Mouse (Mus musculus): ENCODE measurements around the gene Mapkap1.

Gene Mapkap1

GRCm38 (mm10) chr2:34532394-34532793 lies 125.8 kb downstream of the Mapkap1 start:
- no peak for DNase-seq (ENCODE audit: low spot score)

DNA sequence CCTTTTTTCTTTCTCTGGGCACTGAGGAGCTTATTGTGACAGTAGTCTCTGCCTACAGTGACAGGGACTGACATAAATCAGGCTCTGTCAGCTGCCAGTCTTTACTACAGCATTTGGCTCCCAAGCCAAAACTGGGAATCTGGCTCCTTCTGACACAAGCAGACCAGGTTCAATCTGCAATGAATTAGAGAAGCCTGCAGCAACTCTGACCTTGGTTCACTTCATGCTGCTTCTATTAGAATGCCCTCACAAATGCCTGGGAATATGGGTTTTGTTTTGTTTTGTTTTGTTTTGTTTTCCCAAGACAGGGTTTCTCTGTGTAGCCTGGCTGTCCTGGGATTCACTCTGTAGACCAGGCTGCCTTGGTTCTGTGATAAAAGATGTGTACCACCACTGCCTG lies 126.7 kb downstream of the Mapkap1 start:
- no peak for DNase-seq (ENCODE audit: low spot score)

GRCm38 (mm10) chr2:34534996-34535395 lies 128.4 kb downstream of the Mapkap1 start:
- no peak for DNase-seq (ENCODE audit: low spot score)

DNA sequence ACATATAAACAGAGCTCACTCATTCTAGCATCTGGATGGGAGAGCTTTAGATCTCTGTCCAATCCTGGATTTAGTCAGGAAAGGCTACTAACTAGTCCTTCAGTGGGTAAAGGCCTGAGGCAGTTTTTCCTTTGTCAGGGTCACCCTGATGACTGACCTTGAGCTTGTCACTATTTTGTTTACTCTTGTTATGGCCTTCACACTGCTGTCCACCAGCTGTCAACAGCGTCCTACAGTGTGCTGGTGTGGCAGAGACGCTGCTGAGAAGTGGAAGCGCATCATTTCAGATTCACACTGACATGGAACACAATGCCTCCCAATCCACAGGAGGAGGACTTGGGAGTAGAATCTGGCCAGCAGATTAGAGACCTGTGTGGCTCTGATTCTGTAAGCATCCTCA lies 130.8 kb downstream of the Mapkap1 start:
- no peak for DNase-seq (ENCODE audit: low spot score)

DNA sequence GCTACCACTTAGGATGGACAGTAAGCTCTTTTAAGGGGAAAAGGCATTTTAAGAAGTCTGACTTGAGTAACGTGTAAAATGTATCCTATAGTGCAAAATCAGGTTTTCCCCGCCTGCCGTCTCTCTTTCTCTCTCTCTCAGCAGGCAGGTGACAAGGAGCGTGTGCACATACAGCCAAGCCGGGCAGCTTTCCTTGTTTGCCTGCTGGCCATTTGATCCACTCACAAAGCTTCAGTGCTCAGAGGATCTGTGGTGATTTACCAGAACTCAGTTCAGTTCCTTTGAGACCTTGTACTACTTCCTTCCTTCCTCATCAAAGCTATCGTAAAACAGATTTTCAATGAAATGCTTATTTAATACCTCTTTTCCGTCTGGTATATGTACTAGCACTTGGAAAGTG lies 137.0 kb downstream of the Mapkap1 start:
- DNase-seq (ENCODE audit: low spot score), result no peak

DNA sequence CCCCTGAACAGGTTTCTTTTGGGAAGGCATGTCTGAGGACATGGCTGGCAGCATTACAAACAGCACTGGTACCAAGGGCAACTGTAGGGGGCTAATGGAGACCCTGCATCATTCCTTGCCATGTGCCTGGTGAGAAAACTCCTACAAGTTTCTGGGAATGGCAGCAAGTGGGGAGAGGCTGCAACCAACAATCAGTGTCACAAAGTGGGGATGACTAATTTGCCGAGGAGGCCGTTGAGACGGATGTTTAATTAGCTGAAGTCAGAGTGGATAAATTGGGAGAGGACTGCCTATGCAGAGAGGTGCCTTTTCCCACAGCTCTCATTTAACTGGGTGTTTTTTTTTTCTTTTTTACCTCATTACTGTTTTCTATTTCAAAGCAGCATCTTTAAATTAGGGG lies 137.4 kb downstream of the Mapkap1 start:
- no peak for DNase-seq (ENCODE audit: low spot score)

GRCm38 (mm10) chr2:34544646-34545395 lies 138.2 kb downstream of the Mapkap1 start:
- no peak for DNase-seq (ENCODE audit: low spot score)

DNA sequence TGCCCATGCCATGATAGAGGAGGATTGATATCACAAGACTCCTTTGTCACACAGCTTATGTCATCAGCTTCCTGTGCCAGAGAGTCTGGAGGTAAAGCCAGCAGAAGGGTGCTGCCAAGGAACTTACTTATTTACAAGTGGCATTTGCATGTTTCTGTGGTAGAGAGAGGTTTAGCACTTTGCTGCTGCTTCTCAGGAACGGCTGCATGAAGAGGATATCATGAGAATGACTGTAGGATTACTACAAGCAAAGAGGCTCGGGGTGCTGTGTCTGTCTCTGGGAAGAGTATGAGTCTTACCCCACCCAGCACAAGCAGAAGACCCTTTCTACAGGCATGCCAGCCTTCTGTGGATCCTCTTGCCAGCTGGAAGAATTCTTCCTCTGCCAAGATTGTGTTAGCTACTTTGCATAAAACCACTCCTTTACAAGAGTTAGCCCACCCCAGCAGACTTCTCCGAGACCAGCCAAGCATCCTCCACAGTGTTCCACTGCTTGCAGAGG lies 139.7 kb downstream of the Mapkap1 start:
- DNase-seq (ENCODE audit: low spot score), result no peak

GRCm38 (mm10) chr2:34547516-34547915 lies 140.9 kb downstream of the Mapkap1 start:
- no peak for DNase-seq (ENCODE audit: low spot score)

- DNase-seq (ENCODE audit: low spot score), result no peak
Measured at GRCm38 (mm10) chr2:34548961-34549360, 142.4 kb downstream of the Mapkap1 start.

DNA sequence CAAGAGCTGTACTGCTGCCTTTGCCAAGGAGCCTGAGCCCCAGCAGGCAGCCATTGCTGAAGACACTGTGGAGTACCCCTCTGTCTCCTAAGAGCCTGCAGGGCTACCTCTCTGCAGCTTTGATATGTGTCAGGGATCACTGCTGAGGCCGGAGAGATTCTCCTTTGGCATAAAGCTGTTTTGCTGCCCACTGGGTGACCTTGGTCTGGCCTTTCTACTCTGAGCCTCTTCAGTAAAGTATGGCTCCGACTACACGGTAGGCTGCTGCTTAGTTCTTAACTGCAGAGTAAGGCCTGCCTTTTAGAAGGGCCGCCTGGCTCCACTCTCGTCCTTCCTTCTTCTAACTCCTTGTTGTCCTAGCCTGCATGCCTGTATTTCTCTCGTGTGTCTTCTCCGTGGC lies 142.9 kb downstream of the Mapkap1 start:
- no peak for DNase-seq (ENCODE audit: low spot score)

GRCm38 (mm10) chr2:34552772-34553171 lies 146.2 kb downstream of the Mapkap1 start:
- no peak for DNase-seq (ENCODE audit: low spot score)

GRCm38 (mm10) chr2:34553580-34554231 lies 147.1 kb downstream of the Mapkap1 start:
- DNase-seq (ENCODE audit: low spot score), result no peak

DNA sequence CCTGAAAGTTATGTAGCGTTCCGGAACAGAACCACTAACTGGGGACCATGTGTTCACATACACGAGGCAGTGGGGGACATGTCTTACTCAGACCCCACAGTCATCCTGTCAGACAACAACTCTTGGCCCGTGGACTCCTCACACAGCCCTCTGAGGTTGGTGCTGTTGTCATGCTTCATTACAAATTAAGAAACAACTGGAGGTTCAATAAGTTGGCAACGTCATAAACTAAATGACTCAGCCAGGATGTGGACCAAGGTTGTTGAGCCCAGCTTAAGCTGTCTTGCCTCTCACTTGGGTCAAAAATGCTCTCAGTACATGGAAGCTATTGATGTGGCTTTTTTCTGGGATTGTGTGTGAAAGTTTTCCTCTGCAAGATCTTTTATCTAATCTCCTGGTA lies 153.6 kb downstream of the Mapkap1 start:
- DNase-seq (ENCODE audit: low spot score), result no peak

GRCm38 (mm10) chr2:34563089-34563694 lies 156.6 kb downstream of the Mapkap1 start:
- no peak for DNase-seq (ENCODE audit: low spot score)

- DNase-seq (ENCODE audit: low spot score), result no peak
Measured at GRCm38 (mm10) chr2:34563865-34564264, 157.3 kb downstream of the Mapkap1 start.

DNA sequence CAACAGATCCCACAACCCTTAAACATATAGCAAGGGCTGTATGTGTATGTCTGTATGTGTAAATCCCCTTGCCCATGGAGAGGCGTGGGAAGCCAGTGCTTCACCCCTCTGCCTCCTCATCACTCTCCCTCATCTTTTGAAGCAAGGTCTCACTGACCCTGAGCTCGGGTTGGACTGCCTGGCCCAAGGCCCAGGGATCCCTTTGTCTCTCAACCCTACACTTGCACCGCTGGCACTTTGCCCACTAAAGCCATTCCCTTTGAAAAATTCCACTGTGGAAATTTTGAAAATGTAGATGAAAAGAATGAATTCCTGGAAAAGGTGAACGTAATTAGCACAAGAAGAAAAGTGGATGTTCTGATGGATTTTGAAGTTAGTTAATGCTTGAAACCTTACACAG lies 159.6 kb downstream of the Mapkap1 start:
- DNase-seq (ENCODE audit: low spot score), result no peak

DNA sequence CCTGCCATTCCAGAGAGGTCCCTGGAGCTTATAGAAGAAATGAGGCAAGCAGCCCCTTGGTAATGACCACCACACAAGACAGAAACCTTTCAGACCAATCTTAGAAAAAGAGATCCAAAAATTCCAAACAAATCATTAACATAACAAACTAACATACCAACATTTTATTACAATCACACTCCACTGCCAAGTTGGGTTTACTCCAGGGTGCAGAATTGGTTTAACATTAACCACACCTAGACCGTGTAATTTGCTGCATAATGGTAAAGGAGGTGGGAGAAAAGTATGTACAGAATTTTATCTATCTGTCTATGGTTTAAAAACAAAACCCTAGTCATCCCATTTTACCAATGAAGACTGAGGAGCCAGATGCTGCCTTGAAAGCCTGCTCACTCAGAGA lies 160.0 kb downstream of the Mapkap1 start:
- no peak for DNase-seq (ENCODE audit: low spot score)

GRCm38 (mm10) chr2:34569131-34569530 lies 162.6 kb downstream of the Mapkap1 start:
- no peak for DNase-seq (ENCODE audit: low spot score)

DNA sequence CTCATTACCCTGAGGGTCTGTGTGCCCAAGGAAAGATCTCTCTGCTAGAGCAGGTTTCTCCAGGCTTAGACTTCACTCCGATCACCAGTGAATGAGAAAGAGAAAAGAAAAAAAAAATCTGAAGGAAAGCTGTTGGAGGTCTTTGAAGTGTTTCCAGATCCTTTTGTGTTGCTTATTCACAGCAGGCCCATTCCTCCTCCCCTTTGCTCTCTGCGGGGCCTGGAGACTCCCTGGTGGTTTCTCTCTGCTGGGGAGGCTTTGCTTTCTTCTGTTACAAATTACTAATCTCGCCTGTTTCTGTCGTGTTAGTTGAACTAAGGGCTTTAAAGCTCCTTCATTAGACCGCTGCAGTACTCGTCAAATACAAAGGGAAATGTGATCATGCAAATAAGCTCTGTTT lies 163.8 kb downstream of the Mapkap1 start:
- DNase-seq (ENCODE audit: low spot score), result no peak

- DNase-seq (ENCODE audit: low spot score), result no peak
Measured at GRCm38 (mm10) chr2:34571096-34571495, 164.5 kb downstream of the Mapkap1 start.

DNA sequence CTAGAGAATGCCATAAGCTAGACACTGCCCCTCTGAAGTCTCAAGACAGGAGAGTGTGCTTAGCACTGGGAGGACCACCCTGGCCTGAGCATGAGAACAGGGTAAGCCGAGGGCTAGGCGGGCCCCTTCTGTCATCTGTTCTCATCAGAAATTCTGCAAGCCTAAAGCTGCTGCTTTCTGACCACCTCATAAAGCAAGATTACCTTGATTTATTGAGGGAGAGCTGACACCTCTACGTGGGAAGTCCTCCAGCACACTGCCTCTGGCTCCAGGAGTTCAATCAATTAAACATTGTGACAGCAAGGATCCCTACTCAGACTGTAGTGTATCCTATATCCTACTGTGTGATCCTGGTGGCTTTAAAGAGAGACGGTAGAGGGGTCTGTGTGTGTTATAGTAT lies 166.5 kb downstream of the Mapkap1 start:
- no peak for DNase-seq (ENCODE audit: low spot score)

DNA sequence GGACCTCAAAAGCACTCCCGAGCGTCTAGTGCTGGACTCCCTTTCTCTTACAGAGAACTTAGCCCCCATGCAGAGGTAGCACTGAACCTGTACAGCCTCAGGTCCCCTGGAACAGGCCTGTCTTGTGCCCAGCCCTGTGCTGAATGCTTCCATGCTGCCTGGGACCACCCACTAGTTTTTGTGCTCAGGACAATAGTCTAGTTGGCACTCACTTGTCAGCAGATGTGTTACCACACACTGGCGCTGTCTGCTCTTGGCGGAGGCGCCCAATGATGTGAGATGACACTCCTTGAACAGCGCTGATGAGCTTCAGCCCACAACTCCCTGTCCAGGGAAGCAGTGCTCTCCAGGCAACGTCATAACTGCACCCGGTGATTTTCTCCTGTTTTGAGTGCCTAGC lies 182.0 kb downstream of the Mapkap1 start:
- DNase-seq (ENCODE audit: low spot score), result no peak

Data from left cerebral cortex, adult 11 months (tissue).